Mouse (Mus musculus) ovary, postnatal 14 days (tissue): Measurements from ENCODE around the gene Tyrobp.
A peak's percentile ranks its signal among the peaks of the same experiment; 100 is the strongest.

Source experiments
- DNase-seq: peaks from one replicate; pipeline ENCODE4 v3.0.0; 2022; ENCODE audit warnings: low spot score

The Tyrobp gene

GRCm38 (mm10) chr7:30429327-30429726, 15.8 kb downstream of the Tyrobp start:
- no peak for DNase-seq

- no peak for DNase-seq
Observed at GRCm38 (mm10) chr7:30430191-30430590, 16.6 kb downstream of the Tyrobp start.

- DNase-seq: no peak
Observed at GRCm38 (mm10) chr7:30431793-30432192, 18.2 kb downstream of the Tyrobp start.

GRCm38 (mm10) chr7:30434238-30434637, 20.7 kb downstream of the Tyrobp start:
- DNase-seq: peak; percentile 58

- no peak for DNase-seq
Observed at GRCm38 (mm10) chr7:30434701-30435100, 21.1 kb downstream of the Tyrobp start.

- no peak for DNase-seq
Observed at GRCm38 (mm10) chr7:30435156-30435555, 21.6 kb downstream of the Tyrobp start.

GRCm38 (mm10) chr7:30436879-30437278, 23.3 kb downstream of the Tyrobp start:
- no peak for DNase-seq

GRCm38 (mm10) chr7:30439734-30440133, 26.2 kb downstream of the Tyrobp start:
- no peak for DNase-seq

- DNase-seq: no peak
Observed at GRCm38 (mm10) chr7:30440697-30441096, 27.1 kb downstream of the Tyrobp start.

GRCm38 (mm10) chr7:30443696-30444095, 30.1 kb downstream of the Tyrobp start:
- DNase-seq: no peak

- no peak for DNase-seq
Observed at GRCm38 (mm10) chr7:30444154-30444970, 30.8 kb downstream of the Tyrobp start.

GRCm38 (mm10) chr7:30444971-30445751, 31.6 kb downstream of the Tyrobp start, which contains the start of gene Aplp1:
TSS of gene Aplp1 (minus strand) at chr7:30445535.
- peak; percentile 22 for DNase-seq

GRCm38 (mm10) chr7:30450241-30450640, 36.7 kb downstream of the Tyrobp start:
- no peak for DNase-seq

GRCm38 (mm10) chr7:30453327-30453726, 39.8 kb downstream of the Tyrobp start:
- DNase-seq: no peak

- DNase-seq: no peak
Observed at GRCm38 (mm10) chr7:30453766-30454165, 40.2 kb downstream of the Tyrobp start.

GRCm38 (mm10) chr7:30454259-30454658, 40.7 kb downstream of the Tyrobp start:
- DNase-seq: no peak

- no peak for DNase-seq
Observed at GRCm38 (mm10) chr7:30456487-30456886, 42.9 kb downstream of the Tyrobp start.

GRCm38 (mm10) chr7:30456911-30457628, 43.5 kb downstream of the Tyrobp start:
- DNase-seq: no peak

GRCm38 (mm10) chr7:30457629-30458330, 44.2 kb downstream of the Tyrobp start, which contains the start of the genes Kirrel2 and Nphs1:
TSS of gene Kirrel2 (minus strand) at chr7:30457690.
TSS of gene Nphs1 (plus strand) at chr7:30458315.
- no peak for DNase-seq

GRCm38 (mm10) chr7:30459484-30459883, 45.9 kb downstream of the Tyrobp start:
- DNase-seq: no peak

- no peak for DNase-seq
Observed at GRCm38 (mm10) chr7:30463568-30463967, 50.0 kb downstream of the Tyrobp start.

- no peak for DNase-seq
Observed at GRCm38 (mm10) chr7:30463996-30464395, 50.4 kb downstream of the Tyrobp start.
